Mouse (Mus musculus) stomach, embryonic 16.5 days (tissue): Measurements from ENCODE around the gene Slc4a1. TPM values are rescaled to one million over a fixed set of nuclear protein-coding genes. Genes with fewer than 3 reads are reported as not detected.

Source experiments
- ATAC-seq: fragments of 200-750 bp; cut with Nextera tagmentation; 2 replicates; pipeline ENCODE4 v1.8.0; 2017; ENCODE audit warnings: moderate number of reproducible peaks, moderate TSS enrichment; ENCODE audit not compliant: insufficient read depth, low FRiP score
- H3K27ac ChIP-seq: fragments of 300-500 bp; sonication (generic); 2 replicates; pipeline ENCODE4 v1.5.1; 2014; ENCODE audit warnings: low read length
- H3K27me3 ChIP-seq: fragments of 300-500 bp; sonication (generic); 2 replicates; pipeline ENCODE4 v1.6.1; 2014; ENCODE audit warnings: low read length, control low read depth, mixed read lengths; ENCODE audit not compliant: control insufficient read depth, insufficient read depth
- H3K36me3 ChIP-seq: fragments of 300-500 bp; sonication (generic); 2 replicates; pipeline ENCODE4 v1.6.1; 2014; ENCODE audit warnings: low read length; ENCODE audit not compliant: control insufficient read depth, insufficient read depth
- H3K4me1 ChIP-seq: fragments of 300-500 bp; sonication (generic); 2 replicates; pipeline ENCODE4 v1.6.1; 2014; ENCODE audit warnings: low read length, control low read depth, mixed read lengths; ENCODE audit not compliant: control insufficient read depth, insufficient read depth
- H3K4me2 ChIP-seq: fragments of 300-500 bp; sonication (generic); 2 replicates; pipeline ENCODE4 v1.6.1; 2014; ENCODE audit warnings: low read depth, low read length, mixed read lengths
- H3K4me3 ChIP-seq: fragments of 300-500 bp; sonication (generic); replicated peaks from 2 replicates; pipeline ENCODE4 v1.5.1; 2014; ENCODE audit warnings: mild to moderate bottlenecking, low read length
- H3K9ac ChIP-seq: fragments of 300-500 bp; sonication (generic); 2 replicates; pipeline ENCODE4 v1.6.1; 2014; ENCODE audit warnings: low read length
- H3K9me3 ChIP-seq: fragments of 300-500 bp; sonication (generic); replicated peaks from 2 replicates; pipeline ENCODE4 v1.6.1; 2016; ENCODE audit warnings: low read length, control low read depth; ENCODE audit not compliant: control insufficient read depth
- WGBS: fragments of 180-500 bp; shearing (Covaris S2); extraction: QIAGEN DNeasy Blood & Tissue Kit; methylation state at CpG from one replicate; pipeline ENCODE4 v1.1.7; 2014; 5-methylcytosine and 5-hydroxymethylcytosine counted together
- microRNA-seq: library from miRNA; unstranded; fragments of <30 nt; microRNA quantifications from one replicate; pipeline ENCODE4, GENCODE M21; 2016
- polyA plus RNA-seq: library from polyadenylated mRNA; unstranded; fragments of >200 nt; fragmentation: Nextera tagmentation; extraction: Ambion mirVana; gene quantifications from 2 replicates; pipeline ENCODE4 v1.2.1, GENCODE M21; 2015

Gene Slc4a1
- polyA plus RNA-seq, 1 experiment from 2014 or later, result 47.2 TPM

GRCm38 (mm10) chr11:102309821-102310617 lies 56.0 kb downstream of the Slc4a1 start:
- no peak for ATAC-seq
- Histone ChIP-seq H3K4me3 (peak overlapping the region; percentile 41), H3K4me1 (peaks cover 22% of the 10 kb centered on the region), H3K9me3 (no peaks in the 10 kb centered on the region), H3K4me2 (peak overlapping the region; percentile 59), H3K27ac (peak overlapping the region; percentile 48), H3K36me3 (peaks cover 33% of the 10 kb centered on the region), H3K9ac (peak overlapping the region; percentile 52), H3K27me3 (no peaks in the 10 kb centered on the region)
- 84% methylated on average over 22 of the region's 22 CpGs for WGBS

- Histone ChIP-seq H3K36me3 (peaks cover 25% of the 10 kb centered on the region), H3K9me3 (no peaks in the 10 kb centered on the region), H3K4me3 (peak overlapping the region; percentile 41), H3K4me2 (peak overlapping the region; percentile 59), H3K9ac (peak overlapping the region; percentile 52), H3K27me3 (no peaks in the 10 kb centered on the region), H3K27ac (peak overlapping the region; percentile 48), H3K4me1 (peaks cover 22% of the 10 kb centered on the region)
- ATAC-seq, result peak; percentile 97
- under 1% methylated on average over 27 of the region's 27 CpGs for WGBS
Measured at GRCm38 (mm10) chr11:102308979-102309378, 57.0 kb downstream of the Slc4a1 start.

- Histone ChIP-seq H3K4me2 (no peak overlapping the region), H3K27ac (no peak overlapping the region), H3K27me3 (no peaks in the 10 kb centered on the region), H3K4me1 (peaks cover 22% of the 10 kb centered on the region), H3K9ac (no peak overlapping the region), H3K9me3 (no peaks in the 10 kb centered on the region), H3K36me3 (peaks cover 18% of the 10 kb centered on the region), H3K4me3 (no peak overlapping the region)
- 78% methylated on average over 9 of the region's 9 CpGs for WGBS
- ATAC-seq, result no peak
Measured at GRCm38 (mm10) chr11:102308104-102308503, 57.9 kb downstream of the Slc4a1 start.

- H3K27me3 ChIP-seq, result no peaks in the 10 kb centered on the region
- peaks cover 18% of the 10 kb centered on the region for H3K36me3 ChIP-seq
- no peak overlapping the region for H3K4me3 ChIP-seq
- ATAC-seq, result no peak
- H3K4me2 ChIP-seq, result no peak overlapping the region
- H3K27ac ChIP-seq, result no peak overlapping the region
- no peak overlapping the region for H3K9ac ChIP-seq
- 57% methylated on average over 3 of the region's 3 CpGs for WGBS
- H3K4me1 ChIP-seq, result peaks cover 18% of the 10 kb centered on the region
- H3K9me3 ChIP-seq, result no peaks in the 10 kb centered on the region
Measured at GRCm38 (mm10) chr11:102305359-102305758, 60.6 kb downstream of the Slc4a1 start.

- no peak overlapping the region for H3K4me2 ChIP-seq
- no peak overlapping the region for H3K4me3 ChIP-seq
- 0 out of 2 replicates have a peak overlapping the region, but pooled peaks have one; percentile 5 for H3K9ac ChIP-seq
- no peaks in the 10 kb centered on the region; the same call in 1 of the 2 replicates for H3K9me3 ChIP-seq
- no peaks in the 10 kb centered on the region for H3K27me3 ChIP-seq
- 31% methylated on average over 2 of the region's 2 CpGs for WGBS
- no peak overlapping the region for H3K27ac ChIP-seq
- ATAC-seq, result no peak
- peaks cover 18% of the 10 kb centered on the region for H3K36me3 ChIP-seq
- peaks cover 6% of the 10 kb centered on the region for H3K4me1 ChIP-seq
Measured at GRCm38 (mm10) chr11:102304141-102304540, 61.9 kb downstream of the Slc4a1 start.

- no peaks in the 10 kb centered on the region for H3K36me3 ChIP-seq
- H3K4me1 ChIP-seq, result peaks cover 14% of the 10 kb centered on the region; the same call in 1 of the 2 replicates
- no peak overlapping the region for H3K4me3 ChIP-seq
- no peak for ATAC-seq
- no peaks in the 10 kb centered on the region; the same call in 1 of the 2 replicates for H3K9me3 ChIP-seq
- H3K27ac ChIP-seq, result no peak overlapping the region
- WGBS, result 11% methylated on average over 1 of the region's 1 CpGs
- H3K4me2 ChIP-seq, result no peak overlapping the region
- no peaks in the 10 kb centered on the region for H3K27me3 ChIP-seq
- no peak overlapping the region for H3K9ac ChIP-seq
Measured at GRCm38 (mm10) chr11:102299839-102300238, 66.2 kb downstream of the Slc4a1 start.

Small RNAs within 50 kb of the gene (microRNA-seq; reads per million reads assigned to microRNA genes)
- gene Mir6930, result not detected

Other genes with a start within 250 kb of the Slc4a1 start
- 3.2 and 4.2 TPM in 2 replicates for gene Nags, start 220.7 kb downstream of the Slc4a1 start, polyA plus RNA-seq
- 27.9 and 29.0 TPM in 2 replicates for gene Tmem101, start 209.8 kb downstream of the Slc4a1 start, polyA plus RNA-seq
- gene Lsm12, start 180.9 kb downstream of the Slc4a1 start, polyA plus RNA-seq, result 79.2 and 85.4 TPM in 2 replicates
- gene G6pc3, start 176.6 kb downstream of the Slc4a1 start, polyA plus RNA-seq, result 28.0 and 28.7 TPM in 2 replicates
- 60.6 and 67.4 TPM in 2 replicates for gene Hdac5, start 136.0 kb downstream of the Slc4a1 start, polyA plus RNA-seq
- 10.8 and 12.4 TPM in 2 replicates for gene BC030867, start 117.3 kb downstream of the Slc4a1 start, polyA plus RNA-seq
- gene Asb16, start 97.5 kb downstream of the Slc4a1 start, polyA plus RNA-seq, result 0.12 TPM in 1 of 2 replicates, not detected in the other
- 53.0 and 53.4 TPM in 2 replicates for gene Tmub2, start 81.3 kb downstream of the Slc4a1 start, polyA plus RNA-seq
- gene Atxn7l3, start 69.6 kb downstream of the Slc4a1 start, polyA plus RNA-seq, result 12.2 and 13.2 TPM in 2 replicates
- gene Ubtf, start 46.5 kb downstream of the Slc4a1 start, polyA plus RNA-seq, result 70.5 and 71.4 TPM in 2 replicates
- 6.8 and 7.6 TPM in 2 replicates for gene Rundc3a, start 27.2 kb upstream of the Slc4a1 start, polyA plus RNA-seq
- gene Slc25a39, start 41.7 kb upstream of the Slc4a1 start, polyA plus RNA-seq, result 239 and 243 TPM in 2 replicates
- 187 and 207 TPM in 2 replicates for gene Grn, start 64.1 kb upstream of the Slc4a1 start, polyA plus RNA-seq
- gene Fam171a2, start 81.5 kb upstream of the Slc4a1 start, polyA plus RNA-seq, result 2.5 and 3.3 TPM in 2 replicates
- gene Itga2b, start 103.9 kb upstream of the Slc4a1 start, polyA plus RNA-seq, result 8.6 and 10.8 TPM in 2 replicates
- 34.9 and 47.0 TPM in 2 replicates for gene Gpatch8, start 190.2 kb upstream of the Slc4a1 start, polyA plus RNA-seq
- 21.0 and 22.0 TPM in 2 replicates for gene Gm11627, start 213.3 kb upstream of the Slc4a1 start, polyA plus RNA-seq
- gene Fzd2, start 238.2 kb upstream of the Slc4a1 start, polyA plus RNA-seq, result 12.2 and 15.4 TPM in 2 replicates